Mouse (Mus musculus): ENCODE measurements around the gene Gm16181. TPM values are rescaled to one million over a fixed set of nuclear protein-coding genes. Genes with fewer than 3 reads are reported as not detected.

Gm16181 gene
- polyA plus RNA-seq, 1 experiment = not detected

- no peak within 1 kb of the TSS for H3K4me3 ChIP-seq (ENCODE audit: control insufficient read depth, low read depth, low read length)
- H3K27me3 ChIP-seq (ENCODE audit: control insufficient read depth, insufficient read depth, low read length) = no peaks in the 10 kb centered on the region
- H3K4me1 ChIP-seq (ENCODE audit: control insufficient read depth, insufficient read depth, low read length) = 0 out of 2 replicates have a peak, but pooled peaks cover 2% of the 10 kb centered on the region
- TF ChIP-seq POLR2A (IDR thresholded peaks at IDR 0.05; ENCODE audit: control insufficient read depth, low read depth, low read length) (no peak), CTCF (IDR thresholded peaks at IDR 0.05; ENCODE audit: control insufficient read depth, insufficient read depth, insufficient replicate concordance, low read depth, low read length) (no peak)
- H3K27ac ChIP-seq (ENCODE audit: control insufficient read depth, insufficient read depth, low read depth, low read length) = no peak within 1 kb of the TSS
- no peaks in the 10 kb centered on the region for H3K36me3 ChIP-seq (ENCODE audit: control insufficient read depth, insufficient read depth, low read length)
Measured at GRCm38 (mm10) chr17:35204494-35205379, 15.9 kb upstream of the Gm16181 start, which contains the start of gene Lta. Lta (minus strand) TSS chr17:35205351.

GRCm38 (mm10) chr17:35205380-35205769 lies 15.3 kb upstream of the Gm16181 start:
- TF ChIP-seq CTCF (IDR thresholded peaks at IDR 0.05; ENCODE audit: control insufficient read depth, insufficient read depth, insufficient replicate concordance, low read depth, low read length) (no peak), POLR2A (IDR thresholded peaks at IDR 0.05; ENCODE audit: control insufficient read depth, low read depth, low read length) (no peak)
- H3K36me3 ChIP-seq (ENCODE audit: control insufficient read depth, insufficient read depth, low read length) = no peaks in the 10 kb centered on the region
- no peak overlapping the region for H3K27ac ChIP-seq (ENCODE audit: control insufficient read depth, insufficient read depth, low read depth, low read length)
- H3K4me1 ChIP-seq (ENCODE audit: control insufficient read depth, insufficient read depth, low read length) = 0 out of 2 replicates have a peak, but pooled peaks cover 2% of the 10 kb centered on the region
- no peaks in the 10 kb centered on the region for H3K27me3 ChIP-seq (ENCODE audit: control insufficient read depth, insufficient read depth, low read length)
- no peak overlapping the region for H3K4me3 ChIP-seq (ENCODE audit: control insufficient read depth, low read depth, low read length)

- Histone ChIP-seq H3K27ac (ENCODE audit: control insufficient read depth, insufficient read depth, low read depth, low read length) (no peak overlapping the region), H3K36me3 (ENCODE audit: control insufficient read depth, insufficient read depth, low read length) (no peaks in the 10 kb centered on the region), H3K4me3 (ENCODE audit: control insufficient read depth, low read depth, low read length) (no peak overlapping the region), H3K27me3 (ENCODE audit: control insufficient read depth, insufficient read depth, low read length) (no peaks in the 10 kb centered on the region), H3K4me1 (ENCODE audit: control insufficient read depth, insufficient read depth, low read length) (0 out of 2 replicates have a peak, but pooled peaks cover under 1% of the 10 kb centered on the region)
- TF ChIP-seq POLR2A (IDR thresholded peaks at IDR 0.05; ENCODE audit: control insufficient read depth, low read depth, low read length) (no peak), CTCF (IDR thresholded peaks at IDR 0.05; ENCODE audit: control insufficient read depth, insufficient read depth, insufficient replicate concordance, low read depth, low read length) (no peak)
Measured at GRCm38 (mm10) chr17:35209785-35210535, 10.7 kb upstream of the Gm16181 start.

- H3K36me3 ChIP-seq (ENCODE audit: control insufficient read depth, insufficient read depth, low read length) = no peaks in the 10 kb centered on the region
- no peak overlapping the region for H3K27ac ChIP-seq (ENCODE audit: control insufficient read depth, insufficient read depth, low read depth, low read length)
- TF ChIP-seq CTCF (IDR thresholded peaks at IDR 0.05; ENCODE audit: control insufficient read depth, insufficient read depth, insufficient replicate concordance, low read depth, low read length) = no peak
- no peak for TF ChIP-seq POLR2A (IDR thresholded peaks at IDR 0.05; ENCODE audit: control insufficient read depth, low read depth, low read length)
- H3K4me3 ChIP-seq (ENCODE audit: control insufficient read depth, low read depth, low read length) = no peak overlapping the region
- no peaks in the 10 kb centered on the region for H3K27me3 ChIP-seq (ENCODE audit: control insufficient read depth, insufficient read depth, low read length)
- no peaks in the 10 kb centered on the region for H3K4me1 ChIP-seq (ENCODE audit: control insufficient read depth, insufficient read depth, low read length)
Measured at GRCm38 (mm10) chr17:35210593-35210992, 10.0 kb upstream of the Gm16181 start.

GRCm38 (mm10) chr17:35213071-35213470 lies 7.6 kb upstream of the Gm16181 start:
- no peaks in the 10 kb centered on the region for H3K27me3 ChIP-seq (ENCODE audit: control insufficient read depth, insufficient read depth, low read length)
- H3K36me3 ChIP-seq (ENCODE audit: control insufficient read depth, insufficient read depth, low read length) = no peaks in the 10 kb centered on the region
- TF ChIP-seq POLR2A (IDR thresholded peaks at IDR 0.05; ENCODE audit: control insufficient read depth, low read depth, low read length) (no peak), CTCF (IDR thresholded peaks at IDR 0.05; ENCODE audit: control insufficient read depth, insufficient read depth, insufficient replicate concordance, low read depth, low read length) (no peak)
- no peaks in the 10 kb centered on the region for H3K4me1 ChIP-seq (ENCODE audit: control insufficient read depth, insufficient read depth, low read length)
- no peak overlapping the region for H3K4me3 ChIP-seq (ENCODE audit: control insufficient read depth, low read depth, low read length)
- H3K27ac ChIP-seq (ENCODE audit: control insufficient read depth, insufficient read depth, low read depth, low read length) = no peak overlapping the region

- no peak for TF ChIP-seq POLR2A (IDR thresholded peaks at IDR 0.05; ENCODE audit: control insufficient read depth, low read depth, low read length)
- Histone ChIP-seq H3K27me3 (ENCODE audit: control insufficient read depth, insufficient read depth, low read length) (no peaks in the 10 kb centered on the region), H3K36me3 (ENCODE audit: control insufficient read depth, insufficient read depth, low read length) (no peaks in the 10 kb centered on the region), H3K4me3 (ENCODE audit: control insufficient read depth, low read depth, low read length) (no peak overlapping the region), H3K27ac (ENCODE audit: control insufficient read depth, insufficient read depth, low read depth, low read length) (no peak overlapping the region), H3K4me1 (ENCODE audit: control insufficient read depth, insufficient read depth, low read length) (peaks cover 10% of the 10 kb centered on the region)
Measured at GRCm38 (mm10) chr17:35218516-35219193, 2.0 kb upstream of the Gm16181 start.

- TF ChIP-seq CTCF (IDR thresholded peaks at IDR 0.05; ENCODE audit: control insufficient read depth, insufficient read depth, insufficient replicate concordance, low read depth, low read length) (no peak), POLR2A (IDR thresholded peaks at IDR 0.05; ENCODE audit: control insufficient read depth, low read depth, low read length) (no peak)
- Histone ChIP-seq H3K27me3 (ENCODE audit: control insufficient read depth, insufficient read depth, low read length) (no peaks in the 10 kb centered on the region), H3K4me3 (ENCODE audit: control insufficient read depth, low read depth, low read length) (no peak overlapping the region), H3K36me3 (ENCODE audit: control insufficient read depth, insufficient read depth, low read length) (no peaks in the 10 kb centered on the region), H3K27ac (ENCODE audit: control insufficient read depth, insufficient read depth, low read depth, low read length) (no peak overlapping the region), H3K4me1 (ENCODE audit: control insufficient read depth, insufficient read depth, low read length) (peaks cover 10% of the 10 kb centered on the region)
Measured at GRCm38 (mm10) chr17:35219601-35220041, 1.0 kb upstream of the Gm16181 start.

Data from testis, adult 2 months (tissue).